Mouse (Mus musculus): ENCODE data around the gene Hs3st3b1.

GRCm38 (mm10) chr11:63913936-63914335 is 8.2 kb downstream of the Hs3st3b1 start:
- no peak for TF ChIP-seq CTCF (IDR thresholded peaks at IDR 0.05; ENCODE audit: control insufficient read depth, insufficient read depth, low read length)
- TF ChIP-seq POLR2A (IDR thresholded peaks at IDR 0.05; ENCODE audit: borderline replicate concordance, control insufficient read depth, low read depth, low read length), result no peak

All from bone marrow, adult 2 months (tissue).